Mouse (Mus musculus) lung, postnatal 0 days (tissue): ENCODE data around the gene Susd4.

ENCODE experiments used
- CTCF ChIP-seq: IDR thresholded peaks from 2 replicates; pipeline ENCODE4 v1.5.1; 2016; ENCODE audit warnings: antibody characterized with exemption, mild to moderate bottlenecking
- EP300 ChIP-seq: IDR thresholded peaks from 2 replicates; pipeline ENCODE4 v1.6.1; 2016; ENCODE audit warnings: antibody characterized with exemption, mild to moderate bottlenecking, control low read depth

DNA sequence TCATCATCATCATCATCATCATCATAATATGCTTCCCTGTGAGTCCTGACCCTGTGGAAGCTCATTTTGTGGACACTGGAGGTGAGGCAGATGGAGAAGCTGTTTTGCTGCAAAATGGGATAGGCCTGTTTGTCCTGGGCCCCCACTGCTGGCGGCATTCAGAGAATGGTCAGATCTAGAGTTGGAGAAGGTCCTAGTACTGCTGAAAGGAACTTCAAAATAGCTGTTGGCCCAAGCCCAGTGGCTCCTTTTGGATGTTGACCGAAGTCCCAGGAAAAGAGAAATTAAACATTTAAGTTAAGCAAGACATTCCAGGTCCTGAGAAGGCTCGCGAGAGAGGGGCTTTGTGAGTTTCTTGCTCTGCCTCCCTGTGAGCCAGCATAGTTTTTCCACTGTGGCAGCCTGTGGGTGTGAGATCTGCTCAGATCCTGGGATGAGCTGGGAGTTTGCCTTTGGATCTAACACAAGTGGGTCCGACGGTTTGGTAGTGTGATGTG is 15.4 kb downstream of the Susd4 start:
- TF ChIP-seq CTCF (no peak), EP300 (no peak)
